Mouse (Mus musculus): ENCODE measurements around the gene Adamts10.

Gene Adamts10

GRCm38 (mm10) chr17:33523918-33524755, at the start of gene Adamts10:
Adamts10 (plus strand) TSS chr17:33524204.
- DNase-seq (ENCODE audit: low read depth, low spot score) = peak; percentile 84

- no peak for DNase-seq (ENCODE audit: low read depth, low spot score)
Observed at GRCm38 (mm10) chr17:33484020-33484419, 40.0 kb upstream of the Adamts10 start.

- no peak for DNase-seq (ENCODE audit: low read depth, low spot score)
Observed at GRCm38 (mm10) chr17:33487211-33487610, 36.8 kb upstream of the Adamts10 start.

DNA sequence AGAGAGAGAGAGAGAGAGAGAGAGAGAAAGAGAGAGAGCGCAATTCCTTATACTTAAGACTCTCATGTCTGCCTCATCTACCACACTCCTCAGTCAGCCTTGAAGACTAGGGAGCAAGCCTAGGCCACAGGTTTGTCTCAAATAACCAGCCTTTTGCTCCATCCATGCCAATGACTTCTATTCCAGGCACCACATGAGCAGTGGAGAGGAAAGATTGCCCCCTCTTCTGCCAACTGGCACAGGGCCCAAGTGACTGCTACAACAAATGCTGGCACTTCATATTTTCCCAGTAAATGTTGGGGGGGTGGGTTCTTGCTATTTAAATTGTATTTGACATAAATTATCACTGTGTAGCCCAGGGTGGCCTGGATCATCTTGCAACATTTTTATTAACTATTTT, 36.4 kb upstream of the Adamts10 start:
- no peak for DNase-seq (ENCODE audit: low read depth, low spot score)

DNA sequence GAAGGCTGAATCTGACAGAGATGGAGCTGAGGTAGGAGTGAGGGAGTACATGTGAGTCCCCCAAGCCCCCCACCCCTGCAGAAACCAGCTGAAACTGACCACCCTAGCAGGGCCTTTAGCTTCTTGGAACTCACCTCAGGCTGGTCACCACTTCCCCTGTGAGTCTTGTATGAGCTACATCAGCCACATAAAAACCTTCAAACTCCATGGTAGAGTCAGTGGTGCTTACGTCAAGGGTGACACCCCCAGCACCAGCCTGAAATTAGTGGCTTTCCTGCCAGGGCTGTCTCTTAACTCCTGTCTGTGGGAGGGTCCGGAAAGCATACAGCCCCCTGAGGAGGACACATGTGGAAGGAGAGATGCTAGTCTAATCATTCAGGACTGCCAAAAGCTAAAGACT, 32.6 kb upstream of the Adamts10 start:
- DNase-seq (ENCODE audit: low read depth, low spot score) = no peak

DNA sequence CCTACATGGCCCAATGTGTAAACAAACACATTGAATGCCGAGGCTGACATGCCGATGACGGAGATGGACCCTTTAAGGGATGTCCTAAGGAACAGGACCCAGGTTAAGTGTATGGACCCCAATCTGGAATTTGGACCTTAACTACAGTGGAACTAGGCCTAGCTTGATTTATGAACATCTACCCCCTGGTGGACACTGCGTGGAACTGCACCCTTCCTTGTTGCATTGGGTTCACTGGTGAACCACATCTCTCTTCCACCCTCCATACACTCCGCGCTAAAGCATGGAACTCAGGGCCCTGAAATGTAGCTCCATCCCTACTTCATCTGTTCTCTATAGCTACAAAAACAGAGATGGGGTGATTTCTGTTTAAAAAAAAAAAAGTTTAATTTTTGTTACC, 30.9 kb upstream of the Adamts10 start:
- DNase-seq (ENCODE audit: low read depth, low spot score) = peak; percentile 64

- no peak for DNase-seq (ENCODE audit: low read depth, low spot score)
Observed at GRCm38 (mm10) chr17:33494586-33494985, 29.4 kb upstream of the Adamts10 start.

DNA sequence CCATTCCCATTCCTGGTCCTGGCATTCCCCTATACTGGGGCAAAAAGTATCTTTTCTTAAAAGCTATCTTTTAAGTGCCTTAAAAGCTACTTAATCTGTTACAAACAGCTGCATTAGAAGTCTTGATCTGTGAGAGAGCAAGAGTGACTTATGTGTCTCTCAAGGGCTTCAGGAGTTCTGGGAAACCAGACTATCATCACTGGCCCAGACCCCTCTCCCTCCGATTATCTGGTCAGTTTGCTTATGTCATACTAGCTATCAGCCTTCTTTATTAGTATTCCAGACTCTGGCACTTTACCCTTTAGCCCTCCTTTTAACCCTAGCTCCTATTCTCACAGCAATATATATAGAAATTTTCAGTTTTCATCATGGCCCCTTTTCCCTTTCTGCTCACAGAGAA, 25.1 kb upstream of the Adamts10 start:
- DNase-seq (ENCODE audit: low read depth, low spot score) = no peak

GRCm38 (mm10) chr17:33508386-33508785, 15.6 kb upstream of the Adamts10 start:
- no peak for DNase-seq (ENCODE audit: low read depth, low spot score)

DNA sequence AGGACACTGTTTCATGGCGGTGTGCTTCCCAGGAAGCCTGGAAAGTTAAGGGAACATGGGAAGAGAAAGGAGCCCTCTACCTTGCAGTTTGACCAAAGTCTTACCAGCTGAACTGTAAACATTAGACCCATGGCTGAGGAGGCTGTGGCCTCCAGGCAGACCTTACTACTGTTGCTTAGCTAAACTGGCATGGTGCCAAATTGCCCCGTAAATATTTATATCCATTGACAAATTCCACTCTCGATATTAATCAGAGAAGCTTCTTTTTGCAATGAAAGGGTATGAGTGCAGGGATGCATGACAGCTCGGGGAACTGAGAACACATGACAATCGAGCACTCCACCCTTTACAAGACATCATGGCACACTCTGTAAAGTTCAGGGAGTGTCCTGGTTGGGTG, 13.8 kb upstream of the Adamts10 start:
- no peak for DNase-seq (ENCODE audit: low read depth, low spot score)

GRCm38 (mm10) chr17:33512441-33513415, 11.3 kb upstream of the Adamts10 start:
- DNase-seq (ENCODE audit: low read depth, low spot score) = no peak

GRCm38 (mm10) chr17:33513874-33514273, 10.1 kb upstream of the Adamts10 start:
- DNase-seq (ENCODE audit: low read depth, low spot score) = peak; percentile 55

- DNase-seq (ENCODE audit: low read depth, low spot score) = no peak
Observed at GRCm38 (mm10) chr17:33520366-33520765, 3.6 kb upstream of the Adamts10 start.

GRCm38 (mm10) chr17:33523431-33523917, 530 bp upstream of the Adamts10 start:
- DNase-seq (ENCODE audit: low read depth, low spot score) = no peak

DNA sequence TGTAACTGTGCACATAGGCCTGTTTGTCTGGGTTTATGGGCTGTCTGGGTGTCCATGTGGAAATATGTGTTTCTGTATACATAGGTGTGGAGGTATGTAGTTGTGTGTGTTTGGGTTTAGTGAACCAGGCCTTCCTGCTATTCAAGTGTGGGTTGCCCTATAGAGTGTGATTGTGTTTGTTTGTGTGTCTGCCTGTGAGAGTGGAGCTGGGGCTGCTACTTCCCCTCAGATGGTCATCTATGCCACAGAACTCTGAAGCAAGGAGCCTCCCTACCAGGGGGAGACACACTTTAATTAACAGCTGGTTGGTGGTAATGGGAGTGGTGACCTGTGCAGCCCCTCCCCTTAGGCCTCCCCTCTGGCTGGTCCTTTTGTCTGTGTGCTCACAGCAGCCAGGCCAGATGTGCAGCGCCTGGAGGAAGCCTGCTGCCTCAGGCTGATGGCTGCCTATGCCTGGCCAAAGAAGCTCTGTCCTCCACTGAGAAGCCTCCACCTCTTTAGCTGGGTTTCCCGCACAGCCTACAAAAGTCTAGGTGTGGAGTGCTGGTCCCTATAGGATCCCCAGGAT, 886 bp downstream of the Adamts10 start:
- peak; percentile 63 for DNase-seq (ENCODE audit: low read depth, low spot score)

DNA sequence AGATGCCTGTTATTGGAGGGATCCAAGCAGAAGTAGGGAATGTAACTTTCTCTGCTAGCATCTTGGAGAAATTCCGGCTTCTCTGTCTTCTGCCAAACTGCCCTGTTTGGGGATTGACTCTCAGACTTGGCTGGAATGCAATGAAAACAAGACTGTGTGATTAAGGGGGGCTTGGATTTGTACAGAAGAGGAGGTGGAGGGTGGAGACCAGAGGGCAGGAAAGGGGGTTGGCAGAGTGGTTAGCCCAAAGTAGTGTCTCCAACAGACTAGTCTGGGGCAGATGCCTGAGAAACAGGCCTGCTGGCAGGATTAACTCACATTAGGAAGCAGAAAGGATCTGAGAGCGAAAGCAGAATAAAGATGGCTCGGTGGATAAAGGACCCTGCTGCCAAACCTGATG, 2.5 kb downstream of the Adamts10 start:
- DNase-seq (ENCODE audit: low read depth, low spot score) = no peak

DNA sequence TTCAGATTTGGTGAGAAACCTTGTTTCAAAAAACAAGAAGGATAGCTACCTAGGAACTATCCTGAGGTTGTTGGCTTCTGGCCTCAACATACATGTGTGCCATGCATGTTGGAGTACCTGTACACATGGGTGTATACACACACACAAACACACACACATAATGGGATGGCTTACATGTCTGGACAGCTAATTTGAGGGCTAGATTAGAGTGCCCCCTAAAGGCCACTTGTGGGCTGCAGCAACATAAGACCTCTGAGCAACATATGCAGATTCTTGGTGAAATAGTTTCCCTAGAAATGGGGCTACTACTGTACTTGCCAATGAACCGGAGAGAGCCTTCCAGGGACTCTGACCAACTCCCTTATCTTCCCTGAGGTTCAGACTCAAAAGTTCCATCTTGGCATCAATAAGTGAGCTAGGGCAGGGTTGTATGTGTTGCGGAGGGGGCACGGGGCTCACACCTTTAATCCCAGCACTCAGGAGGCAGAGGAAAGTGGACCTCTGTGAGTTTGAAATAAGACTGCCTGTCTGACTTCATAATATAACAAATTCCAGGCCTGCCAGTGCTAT, 15.2 kb downstream of the Adamts10 start:
- peak; percentile 62 for DNase-seq (ENCODE audit: low read depth, low spot score)

- DNase-seq (ENCODE audit: low read depth, low spot score) = no peak
Observed at GRCm38 (mm10) chr17:33539878-33540277, 15.9 kb downstream of the Adamts10 start.

- no peak for DNase-seq (ENCODE audit: low read depth, low spot score)
Observed at GRCm38 (mm10) chr17:33549212-33549611, 25.2 kb downstream of the Adamts10 start.

GRCm38 (mm10) chr17:33550388-33550787, 26.4 kb downstream of the Adamts10 start:
- no peak for DNase-seq (ENCODE audit: low read depth, low spot score)

GRCm38 (mm10) chr17:33552113-33552512, 28.1 kb downstream of the Adamts10 start:
- DNase-seq (ENCODE audit: low read depth, low spot score) = peak; percentile 56
